Mouse (Mus musculus) megakaryocyte, embryonic 14.5 days (primary cell): ENCODE data around the gene Col25a1.

Experiments
- FLI1 ChIP-seq: IDR thresholded peaks from 2 replicates; pipeline ENCODE4 v1.6.1; 2012; ENCODE audit warnings: low read length, inconsistent platforms, mixed read lengths
- GATA1 ChIP-seq: IDR thresholded peaks from 3 replicates; pipeline ENCODE4 v1.6.1; 2012; ENCODE audit warnings: mixed read lengths, low read length, inconsistent platforms, borderline replicate concordance

GRCm38 (mm10) chr3:130182450-130182849 lies 51.1 kb downstream of the Col25a1 start:
- TF ChIP-seq GATA1, result no peak
- no peak for TF ChIP-seq FLI1
